Mouse (Mus musculus) small intestine, adult 2 months (tissue): Measurements from ENCODE around the gene Crtc2.

Experiments
- CTCF ChIP-seq: fragments of 200-500 bp; IDR thresholded peaks from 2 replicates; pipeline ENCODE4 v1.5.1; 2012; ENCODE audit warnings: low read depth, mild to moderate bottlenecking, control low read depth, inconsistent platforms, low read length, moderate library complexity, mixed read lengths; ENCODE audit not compliant: insufficient replicate concordance, insufficient read length; ENCODE audit errors: extremely low read depth
- POLR2A ChIP-seq: fragments of 200-500 bp; IDR thresholded peaks from 2 replicates; pipeline ENCODE4 v1.6.1; 2012; ENCODE audit warnings: low read depth, mild to moderate bottlenecking, control low read depth, inconsistent platforms, low read length, moderate library complexity

DNA sequence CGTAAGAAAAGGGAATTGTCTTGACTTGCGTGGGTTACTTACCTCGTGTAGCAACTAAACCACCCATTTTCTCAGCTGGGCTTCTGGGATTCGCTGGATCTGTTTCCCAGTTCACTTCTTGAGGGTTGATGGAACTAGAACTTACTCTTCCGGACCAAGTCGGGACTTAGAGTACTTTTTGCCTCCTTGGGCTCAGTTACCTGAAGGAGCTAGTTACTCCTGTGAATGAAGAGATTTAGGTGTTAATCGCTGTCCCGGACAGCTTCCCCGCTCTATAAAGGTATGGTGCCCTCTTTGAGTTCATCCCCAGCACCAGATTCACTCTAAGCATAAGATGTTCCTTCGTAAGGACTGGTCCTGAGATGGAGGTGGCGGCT lies 40.1 kb downstream of the Crtc2 start:
- TF ChIP-seq POLR2A (no peak), CTCF (no peak)
